In the genomic region with DNA sequence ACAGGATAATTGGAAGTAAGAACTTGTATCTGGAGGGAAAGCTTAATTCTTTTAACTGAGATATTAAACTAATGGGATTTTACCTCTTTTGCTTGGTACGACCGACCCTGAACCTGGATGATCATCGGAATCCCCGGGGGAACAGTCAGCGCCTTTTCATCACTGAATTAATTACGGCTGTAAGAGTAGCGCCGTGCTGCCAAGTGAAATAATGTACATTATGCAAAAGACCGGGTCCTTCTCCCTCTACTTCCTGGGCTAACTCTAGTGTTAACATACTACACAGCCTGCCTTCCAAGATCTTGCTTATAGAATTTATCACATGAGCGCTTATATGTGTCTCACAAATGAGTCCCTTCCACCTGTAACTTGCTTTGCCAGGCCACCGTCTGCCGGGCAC, we compare ENCODE assay signal across 18 mouse cellular contexts. TPM values are rescaled to one million over a fixed set of nuclear protein-coding genes. Genes with fewer than 3 reads are reported as not detected.
"Had no signal": no experiment of that assay in that cellular context is flagged by ENCODE, and none has a peak within 500 bp of the region (broad histone marks: within the 10 kb centered on the region; RNA-seq: fewer than 3 reads in every experiment).

No protein-coding gene starts in this region.

- DNase-seq: kidney, adult 11 months; kidney, adult 8-10 months; kidney, postnatal 10 days; kidney, postnatal 36 days; layer of hippocampus, postnatal 36 days; liver, embryonic 13.5 days; lung, adult 2 months; lung, postnatal 14 days; lung, postnatal 4 days; retina, postnatal 1 day; right cerebral cortex, postnatal 25 days; spleen, adult 18-20 months; thymus, postnatal 25 days had no signal

- H3K27me3 ChIP-seq: kidney, embryonic 15.5 days; liver, embryonic 13.5 days; midbrain, embryonic 13.5 days; stomach, embryonic 15.5 days had no signal

- H3K9ac ChIP-seq: kidney, embryonic 15.5 days; liver, embryonic 13.5 days; midbrain, embryonic 13.5 days; stomach, embryonic 15.5 days had no signal

- H3K36me3 ChIP-seq: kidney, embryonic 15.5 days; liver, embryonic 13.5 days; midbrain, embryonic 13.5 days; stomach, embryonic 15.5 days had no signal

- H3K27ac ChIP-seq: kidney, embryonic 15.5 days; left cerebral cortex, adult 2 months; liver, embryonic 13.5 days; midbrain, embryonic 13.5 days; stomach, embryonic 15.5 days had no signal

- H3K4me3 ChIP-seq: kidney, embryonic 15.5 days; left cerebral cortex, adult 2 months; liver, embryonic 13.5 days; midbrain, embryonic 13.5 days; stomach, embryonic 15.5 days had no signal

- H3K4me1 ChIP-seq: kidney, embryonic 15.5 days; liver, embryonic 13.5 days; stomach, embryonic 15.5 days had no signal

- ATAC-seq: midbrain, embryonic 13.5 days had no signal

- H3K4me2 ChIP-seq: kidney, embryonic 15.5 days; liver, embryonic 13.5 days; midbrain, embryonic 13.5 days; stomach, embryonic 15.5 days had no signal

- H3K9me3 ChIP-seq: kidney, embryonic 15.5 days; liver, embryonic 13.5 days; midbrain, embryonic 13.5 days; stomach, embryonic 15.5 days had no signal

RNA-seq across cellular contexts. Expression of gene 1500009L16Rik, which starts 16.0 kb away (rescaled TPM):
- polyA plus RNA-seq: liver, adult 2 months had no signal
